Mouse (Mus musculus): Measurements from ENCODE around the gene Dph2. TPM values are rescaled to one million over a fixed set of nuclear protein-coding genes. Genes with fewer than 3 reads are reported as not detected.

The Dph2 gene
- polyA plus RNA-seq, 1 experiment from 2014 or later = 6.9 TPM

- ATAC-seq (ENCODE audit: insufficient read depth) = no peak
- peaks cover 36% of the 10 kb centered on the region for H3K36me3 ChIP-seq (replicated peaks)
- peak overlapping the region; percentile 86 for H3K4me3 ChIP-seq (replicated peaks)
- 67% methylated on average over 2 of the region's 2 CpGs for WGBS (ENCODE audit: insufficient replicate concordance)
- peaks cover 19% of the 10 kb centered on the region for H3K27me3 ChIP-seq
- H3K27ac ChIP-seq (replicated peaks) = no peak overlapping the region
- H3K9me3 ChIP-seq (replicated peaks) = no peaks in the 10 kb centered on the region
- no peak overlapping the region for H3K9ac ChIP-seq
- H3K4me1 ChIP-seq (replicated peaks) = peaks cover 67% of the 10 kb centered on the region
- H3K4me2 ChIP-seq = peak overlapping the region; percentile 91
Observed at GRCm38 (mm10) chr4:117887920-117888319, 3.9 kb downstream of the Dph2 start.

- Histone ChIP-seq H3K4me2 (peak within 1 kb of the TSS; percentile 91), H3K36me3 (replicated peaks) (peaks cover 36% of the 10 kb centered on the region), H3K4me3 (replicated peaks) (peak within 1 kb of the TSS; percentile 86), H3K27me3 (peaks cover 26% of the 10 kb centered on the region), H3K27ac (replicated peaks) (peak within 1 kb of the TSS; percentile 91), H3K4me1 (replicated peaks) (peaks cover 70% of the 10 kb centered on the region), H3K9ac (peak within 1 kb of the TSS; percentile 94), H3K9me3 (replicated peaks) (no peaks in the 10 kb centered on the region)
- peak; percentile 90 for ATAC-seq (ENCODE audit: insufficient read depth)
- WGBS (ENCODE audit: insufficient replicate concordance) = under 1% methylated on average over 37 of the region's 37 CpGs
Observed at GRCm38 (mm10) chr4:117887133-117887532, 4.7 kb downstream of the Dph2 start, which contains the start of gene Atp6v0b. Atp6v0b (minus strand) TSS chr4:117887333.

DNA sequence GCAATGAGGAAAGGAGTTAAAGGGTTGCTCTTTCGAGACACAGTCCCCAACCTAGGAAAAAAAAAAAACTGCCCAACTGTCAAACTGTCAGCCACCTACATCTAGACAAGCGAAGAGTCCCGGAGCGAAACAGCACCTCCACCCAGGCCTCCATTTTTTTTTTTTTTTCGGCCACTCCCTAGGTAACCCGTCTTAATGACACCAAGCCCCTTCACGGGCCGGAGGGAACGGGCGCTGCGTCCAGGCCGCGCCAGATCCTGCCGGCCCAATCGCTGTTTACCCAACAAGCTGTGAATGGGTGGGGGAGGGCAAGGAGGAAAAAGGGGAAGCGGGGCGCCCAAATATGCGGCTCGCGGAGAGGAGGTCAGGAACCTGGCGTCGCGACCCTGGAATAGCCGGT, 5.2 kb downstream of the Dph2 start:
- H3K9me3 ChIP-seq (replicated peaks) = no peaks in the 10 kb centered on the region
- peaks cover 31% of the 10 kb centered on the region for H3K27me3 ChIP-seq
- H3K4me1 ChIP-seq (replicated peaks) = peaks cover 67% of the 10 kb centered on the region
- WGBS (ENCODE audit: insufficient replicate concordance) = under 1% methylated on average over 24 of the region's 24 CpGs
- H3K4me3 ChIP-seq (replicated peaks) = peak overlapping the region; percentile 86
- peak; percentile 63 for ATAC-seq (ENCODE audit: insufficient read depth)
- peaks cover 36% of the 10 kb centered on the region for H3K36me3 ChIP-seq (replicated peaks)
- peak overlapping the region; percentile 91 for H3K4me2 ChIP-seq
- H3K27ac ChIP-seq (replicated peaks) = peak overlapping the region; percentile 91
- peak overlapping the region; percentile 94 for H3K9ac ChIP-seq

DNA sequence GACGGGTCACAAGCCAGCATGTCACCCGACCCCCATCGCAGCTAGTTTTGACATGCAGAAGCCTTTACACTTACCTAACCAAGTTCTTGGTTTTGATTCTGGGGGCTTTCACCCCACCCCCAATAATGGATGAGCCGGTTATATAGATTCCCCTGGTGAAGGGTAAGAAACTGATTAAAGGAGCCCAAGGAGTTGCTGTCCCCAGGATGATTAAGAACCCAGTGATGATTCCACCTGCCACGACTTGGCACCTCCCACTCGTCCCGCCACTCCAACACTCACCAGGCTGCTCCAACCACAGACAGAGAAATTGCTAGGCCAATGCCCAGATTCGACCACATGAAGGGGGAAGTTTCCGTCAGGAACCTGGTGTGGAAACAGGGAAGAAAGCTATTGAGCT, 5.8 kb downstream of the Dph2 start:
- Histone ChIP-seq H3K4me1 (replicated peaks) (peaks cover 61% of the 10 kb centered on the region), H3K9ac (peak overlapping the region; percentile 94), H3K4me2 (peak overlapping the region; percentile 91), H3K27ac (replicated peaks) (peak overlapping the region; percentile 91), H3K9me3 (replicated peaks) (no peaks in the 10 kb centered on the region), H3K36me3 (replicated peaks) (peaks cover 36% of the 10 kb centered on the region), H3K27me3 (peaks cover 38% of the 10 kb centered on the region), H3K4me3 (replicated peaks) (peak overlapping the region; percentile 86)
- ATAC-seq (ENCODE audit: insufficient read depth) = no peak
- 67% methylated on average over 9 of the region's 9 CpGs for WGBS (ENCODE audit: insufficient replicate concordance)

DNA sequence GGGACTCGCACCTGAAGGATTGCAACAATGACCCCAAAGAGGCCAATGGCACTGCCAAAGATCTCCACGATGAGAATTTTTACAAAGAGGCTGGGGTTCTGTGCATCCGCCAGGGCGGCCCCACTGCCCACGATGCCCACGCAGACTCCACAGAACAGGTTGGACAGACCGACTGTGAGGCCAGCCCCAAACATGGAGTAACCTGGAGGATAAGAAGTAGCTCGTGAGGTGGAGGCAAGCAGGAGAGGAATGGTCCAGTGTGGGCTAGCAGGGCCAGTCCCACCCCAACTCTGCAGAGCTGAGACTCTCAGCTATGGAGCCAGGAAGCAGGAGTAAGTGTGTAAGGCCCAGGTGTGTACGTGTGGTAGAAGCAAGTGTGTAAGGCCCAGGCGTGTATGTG, 6.7 kb downstream of the Dph2 start:
- peaks cover 36% of the 10 kb centered on the region for H3K36me3 ChIP-seq (replicated peaks)
- H3K4me1 ChIP-seq (replicated peaks) = peaks cover 53% of the 10 kb centered on the region
- H3K27me3 ChIP-seq = peaks cover 47% of the 10 kb centered on the region
- no peak overlapping the region for H3K9ac ChIP-seq
- no peak for ATAC-seq (ENCODE audit: insufficient read depth)
- no peak overlapping the region for H3K27ac ChIP-seq (replicated peaks)
- H3K9me3 ChIP-seq (replicated peaks) = no peaks in the 10 kb centered on the region
- WGBS (ENCODE audit: insufficient replicate concordance) = 89% methylated on average over 10 of the region's 10 CpGs
- H3K4me3 ChIP-seq (replicated peaks) = no peak overlapping the region
- H3K4me2 ChIP-seq = no peak overlapping the region

DNA sequence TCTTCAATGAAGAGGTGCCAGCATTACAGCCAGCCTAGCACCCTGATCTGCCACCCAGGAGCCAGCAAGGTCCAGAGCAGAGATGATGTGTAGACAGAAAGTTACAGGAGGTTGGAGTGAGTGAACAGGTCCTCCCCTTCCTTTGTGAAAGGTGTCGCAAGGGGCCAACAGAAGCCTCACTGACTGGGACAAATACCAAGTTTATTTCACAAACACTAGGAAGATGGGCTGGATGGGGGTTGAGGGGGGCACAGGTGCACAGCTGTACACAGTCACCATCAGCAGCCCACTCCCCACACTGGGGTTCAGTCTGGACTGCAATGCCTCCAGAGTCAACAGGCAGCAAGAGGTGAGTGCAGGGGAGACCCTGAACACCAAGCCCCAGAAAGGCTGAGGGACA, 7.7 kb downstream of the Dph2 start:
- no peak overlapping the region for H3K4me3 ChIP-seq (replicated peaks)
- no peak overlapping the region for H3K9ac ChIP-seq
- 92% methylated on average over 1 of the region's 1 CpGs for WGBS (ENCODE audit: insufficient replicate concordance)
- peaks cover 50% of the 10 kb centered on the region for H3K4me1 ChIP-seq (replicated peaks)
- H3K27me3 ChIP-seq = peaks cover 54% of the 10 kb centered on the region
- H3K4me2 ChIP-seq = peak overlapping the region; percentile 80
- H3K9me3 ChIP-seq (replicated peaks) = no peaks in the 10 kb centered on the region
- no peak overlapping the region for H3K27ac ChIP-seq (replicated peaks)
- ATAC-seq (ENCODE audit: insufficient read depth) = no peak
- peaks cover 28% of the 10 kb centered on the region for H3K36me3 ChIP-seq (replicated peaks)

GRCm38 (mm10) chr4:117882701-117883691, 8.8 kb downstream of the Dph2 start, which contains the start of gene B4galt2:
B4galt2 (minus strand) TSS chr4:117883487.
- Histone ChIP-seq H3K9ac (peak within 1 kb of the TSS; percentile 40; the same call in 1 of the 2 replicates), H3K4me2 (peak within 1 kb of the TSS; percentile 80), H3K4me1 (replicated peaks) (peaks cover 48% of the 10 kb centered on the region), H3K27ac (replicated peaks) (no peak within 1 kb of the TSS), H3K4me3 (replicated peaks) (peak within 1 kb of the TSS; percentile 60), H3K36me3 (replicated peaks) (peaks cover 26% of the 10 kb centered on the region), H3K9me3 (replicated peaks) (no peaks in the 10 kb centered on the region), H3K27me3 (peaks cover 54% of the 10 kb centered on the region)
- WGBS (ENCODE audit: insufficient replicate concordance) = 1% methylated on average over 101 of the region's 103 CpGs
- ATAC-seq (ENCODE audit: insufficient read depth) = no peak

DNA sequence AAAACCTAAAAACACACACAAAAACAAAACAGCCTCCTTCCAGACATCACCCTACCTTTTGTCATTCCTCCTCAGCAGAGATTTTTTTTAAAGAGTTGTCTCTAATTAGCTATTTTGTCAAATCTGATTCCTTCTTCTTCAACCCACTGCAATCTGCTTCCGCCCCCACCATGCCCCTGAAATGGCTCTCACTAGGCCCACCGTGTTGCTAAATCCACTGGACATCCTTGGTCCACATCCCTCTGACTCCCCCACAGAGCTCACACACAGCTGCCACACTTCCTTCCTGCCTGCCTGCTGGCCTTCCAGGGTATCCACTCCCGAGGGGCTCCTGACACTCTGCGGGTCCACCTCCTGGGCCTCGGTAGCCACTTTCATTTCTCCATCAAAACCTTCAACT, 13.1 kb downstream of the Dph2 start:
- H3K27ac ChIP-seq (replicated peaks) = no peak overlapping the region
- no peak overlapping the region for H3K4me2 ChIP-seq
- 44% methylated on average over 5 of the region's 5 CpGs for WGBS (ENCODE audit: insufficient replicate concordance)
- ATAC-seq (ENCODE audit: insufficient read depth) = no peak
- no peak overlapping the region for H3K9ac ChIP-seq
- H3K4me1 ChIP-seq (replicated peaks) = peaks cover 12% of the 10 kb centered on the region
- peaks cover 48% of the 10 kb centered on the region for H3K27me3 ChIP-seq
- H3K36me3 ChIP-seq (replicated peaks) = peaks cover under 1% of the 10 kb centered on the region; the same call in 1 of the 2 replicates
- no peaks in the 10 kb centered on the region for H3K9me3 ChIP-seq (replicated peaks)
- H3K4me3 ChIP-seq (replicated peaks) = no peak overlapping the region

DNA sequence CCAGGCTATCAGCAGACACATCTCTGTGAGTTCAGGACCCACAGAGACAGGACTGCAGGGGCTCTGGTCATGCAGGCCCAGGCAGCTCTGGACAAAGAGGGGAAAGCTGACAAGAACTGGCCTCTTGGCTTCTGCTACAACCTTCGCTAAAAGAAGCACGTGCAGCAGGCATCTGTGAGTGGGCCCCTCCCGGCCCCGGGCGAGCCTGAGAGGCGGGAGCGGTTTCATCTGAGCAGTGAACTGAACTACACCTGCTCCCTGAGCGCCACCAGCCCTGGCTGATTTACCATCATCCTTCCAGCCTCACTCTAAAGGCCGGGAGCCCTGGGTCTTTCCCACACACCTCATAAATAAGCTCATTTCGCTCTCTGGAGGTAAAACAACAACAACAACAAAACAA, 13.5 kb downstream of the Dph2 start:
- H3K27ac ChIP-seq (replicated peaks) = no peak overlapping the region
- H3K36me3 ChIP-seq (replicated peaks) = no peaks in the 10 kb centered on the region
- no peak overlapping the region for H3K9ac ChIP-seq
- peaks cover 8% of the 10 kb centered on the region for H3K4me1 ChIP-seq (replicated peaks)
- H3K9me3 ChIP-seq (replicated peaks) = no peaks in the 10 kb centered on the region
- peaks cover 44% of the 10 kb centered on the region for H3K27me3 ChIP-seq
- H3K4me2 ChIP-seq = no peak overlapping the region
- H3K4me3 ChIP-seq (replicated peaks) = no peak overlapping the region
- WGBS (ENCODE audit: insufficient replicate concordance) = 67% methylated on average over 10 of the region's 10 CpGs
- ATAC-seq (ENCODE audit: insufficient read depth) = no peak

DNA sequence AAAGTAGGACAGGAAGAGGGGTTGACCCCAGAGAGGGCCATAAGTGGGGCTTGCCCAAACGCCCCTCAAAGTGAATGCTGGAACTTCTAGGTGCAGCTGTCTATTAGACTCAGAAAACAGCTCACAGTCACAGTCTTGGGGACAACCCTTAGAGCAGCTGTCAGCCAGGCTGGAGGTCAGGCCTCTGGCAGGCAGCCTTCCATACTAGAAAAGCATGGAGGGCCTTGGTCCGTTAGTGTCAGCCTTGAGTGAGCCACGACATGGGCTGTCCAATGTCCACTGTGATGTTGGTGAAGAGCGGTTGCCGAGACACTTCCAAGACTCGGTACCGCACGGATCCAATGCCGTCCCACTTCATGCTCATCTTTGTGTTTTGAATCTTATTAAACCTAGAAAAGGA, 18.2 kb downstream of the Dph2 start:
- no peak for ATAC-seq (ENCODE audit: insufficient read depth)
- H3K4me1 ChIP-seq (replicated peaks) = peaks cover 47% of the 10 kb centered on the region
- H3K36me3 ChIP-seq (replicated peaks) = peaks cover 21% of the 10 kb centered on the region
- H3K9ac ChIP-seq = no peak overlapping the region
- no peaks in the 10 kb centered on the region for H3K9me3 ChIP-seq (replicated peaks)
- H3K27me3 ChIP-seq = peaks cover 4% of the 10 kb centered on the region; the same call in 1 of the 2 replicates
- WGBS (ENCODE audit: insufficient replicate concordance) = 83% methylated on average over 9 of the region's 9 CpGs
- H3K27ac ChIP-seq (replicated peaks) = no peak overlapping the region
- no peak overlapping the region for H3K4me2 ChIP-seq
- no peak overlapping the region for H3K4me3 ChIP-seq (replicated peaks)

DNA sequence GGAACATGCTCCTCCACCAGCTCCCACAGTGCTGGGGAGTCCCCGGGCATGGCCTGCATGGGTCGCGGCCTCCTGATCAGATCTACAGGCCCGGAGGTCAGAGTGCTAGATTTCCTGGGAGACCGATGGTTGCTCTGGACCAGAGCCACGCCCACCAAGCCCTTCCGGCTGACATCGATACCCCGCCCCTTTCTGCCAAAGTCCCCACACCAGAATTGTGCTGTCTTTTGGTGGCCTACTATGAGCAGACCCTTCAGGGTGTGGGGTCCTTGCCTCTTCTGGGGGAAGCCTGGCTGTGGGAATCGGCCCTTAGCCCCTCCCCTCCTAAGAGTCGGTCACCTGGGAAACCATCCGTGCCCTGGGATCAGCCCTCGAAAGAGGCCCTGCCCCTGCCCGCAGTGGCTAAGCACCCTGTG, 19.4 kb downstream of the Dph2 start, which contains the start of gene Ccdc24:
Ccdc24 (minus strand) TSS at position 87 of the 416 bp plus-strand sequence.
- peak within 1 kb of the TSS; percentile 64 for H3K4me2 ChIP-seq
- peaks cover 2% of the 10 kb centered on the region; the same call in 1 of the 2 replicates for H3K27me3 ChIP-seq
- H3K27ac ChIP-seq (replicated peaks) = peak within 1 kb of the TSS; percentile 63
- peaks cover 58% of the 10 kb centered on the region for H3K4me1 ChIP-seq (replicated peaks)
- peaks cover 32% of the 10 kb centered on the region for H3K36me3 ChIP-seq (replicated peaks)
- peak; percentile 17 for ATAC-seq (ENCODE audit: insufficient read depth)
- no peaks in the 10 kb centered on the region for H3K9me3 ChIP-seq (replicated peaks)
- WGBS (ENCODE audit: insufficient replicate concordance) = 18% methylated on average over 14 of the region's 14 CpGs
- H3K4me3 ChIP-seq (replicated peaks) = peak within 1 kb of the TSS; percentile 36
- H3K9ac ChIP-seq = peak within 1 kb of the TSS; percentile 33; the same call in 1 of the 2 replicates
